Mouse (Mus musculus) heart, adult 8-10 months (tissue): ENCODE data around the gene Slc32a1. TPM values are rescaled to one million over a fixed set of nuclear protein-coding genes. Genes with fewer than 3 reads are reported as not detected.

ENCODE experiments used
- DNase-seq: peaks from one replicate; pipeline ENCODE4 v3.0.0; 2022; ENCODE audit warnings: low spot score
- microRNA-seq: library from miRNA; unstranded; fragments of <30 nt; microRNA quantifications from one replicate; pipeline ENCODE4 v1.2.0, GENCODE M21; 2022
- total RNA-seq, 4 experiments: library from RNA; stranded (reverse); gene quantifications; 2 replicates each; pipeline ENCODE4 v1.2.4; 2022

Gene Slc32a1
- total RNA-seq, 4 experiments from 2014 or later, result not detected

- DNase-seq, result no peak
These were observed 48.3 kb downstream of the Slc32a1 start for GRCm38 (mm10) chr2:158658822-158659221.

- no peak for DNase-seq
These were observed 48.8 kb downstream of the Slc32a1 start for GRCm38 (mm10) chr2:158659346-158659745.

DNA sequence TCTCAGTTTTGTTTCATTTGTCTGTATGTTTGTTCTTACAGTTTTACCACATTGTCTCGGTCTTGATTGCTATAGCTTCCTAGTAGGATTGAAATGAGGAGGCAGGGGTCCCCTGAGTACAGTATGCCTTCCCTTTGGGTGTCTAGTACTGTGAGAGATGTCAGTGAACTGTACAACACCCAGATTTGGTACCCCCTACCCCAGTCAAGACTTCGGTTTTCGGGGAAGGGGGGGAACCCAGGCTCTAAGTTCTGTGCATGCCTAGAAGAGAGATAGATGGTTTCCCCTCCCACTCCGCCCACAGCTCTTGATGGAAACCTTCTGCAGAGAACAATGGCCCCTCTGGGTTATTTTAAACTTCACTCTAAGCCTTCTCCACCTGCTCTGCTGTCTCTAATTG, 54.5 kb downstream of the Slc32a1 start, which contains the start of gene Ppp1r16b:
Gene Ppp1r16b, plus strand, starts transcription at position 301 of the 400 bp plus-strand sequence.
- no peak for DNase-seq

Small RNA genes lying within 50 kb of the gene (microRNA-seq; reads per million reads assigned to microRNA genes)
- 3.4 reads per million, percentile 6 among the genes with 10 or more reads in this experiment for gene Mir3474

Other genes starting within 250 kb of the Slc32a1 start
- gene Snhg11, start 235.1 kb upstream of the Slc32a1 start, total RNA-seq, result under 1 TPM; 0.19 to 0.47 (median 0.25) TPM
- 10 to 100 TPM; 35.3 to 41.3 (median 38.6) TPM for gene Ralgapb, start 200.9 kb upstream of the Slc32a1 start, total RNA-seq
- gene Adig, start 108.2 kb upstream of the Slc32a1 start, total RNA-seq, result 10 to 100 TPM in 1 of 4 experiments, 1 to 10 TPM in 3; 3.6 to 11.6 (median 6.1) TPM
- not detected for gene Arhgap40, start 98.0 kb upstream of the Slc32a1 start, total RNA-seq
- 1 to 10 TPM; 5.0 to 6.4 (median 6.3) TPM for gene Actr5, start 14.1 kb downstream of the Slc32a1 start, total RNA-seq
- 10 to 100 TPM in 2 of 4 experiments, 1 to 10 TPM in 2; 7.8 to 12.3 (median 10.1) TPM for gene Ppp1r16b, start 54.6 kb downstream of the Slc32a1 start, total RNA-seq
- 1 to 10 TPM in 1 of 4 experiments, under 1 TPM in 3; 0.22 to 1.6 (median 0.54) TPM for gene Fam83d, start 157.3 kb downstream of the Slc32a1 start, total RNA-seq
- 10 to 100 TPM; 12.3 to 17.6 (median 15.8) TPM for gene Dhx35, start 184.0 kb downstream of the Slc32a1 start, total RNA-seq